In genomic region chr17:8597790-8598189, GRCm38 (mm10) we compare ENCODE assay signal across 8 mouse cellular contexts. TPM values are rescaled to one million over a fixed set of nuclear protein-coding genes. Genes with fewer than 3 reads are reported as not detected.
A peak's percentile ranks its signal among the peaks of the same experiment; 100 is the strongest.
DNase-seq lines count a peak whose midpoint lies in the region; ATAC-seq and TF ChIP-seq lines count a peak whose summit lies in the region.
"Had no signal": no experiment of that assay in that cellular context is flagged by ENCODE, and none has a peak within 500 bp of the region (broad histone marks: within the 10 kb centered on the region; RNA-seq: fewer than 3 reads in every experiment).

No protein-coding gene starts in this region.

- CTCF ChIA-PET in Patski (lab: Charles Lee), result interaction anchor here (0.9 kb wide), 1 partner anchor 70 kb away, joined by 4 read pairs; no protein-coding TSS in a partner anchor

- POLR2A ChIA-PET in Patski (lab: Charles Lee), result no interaction called here

- in situ Hi-C loops in Patski (cut with MboI; ENCODE audit: low pct_unique_long_range_greater_than_20kb), result no loop called here

- no peak overlapping the region for H3K4me2 ChIP-seq in forebrain, embryonic 13.5 days
- no peak overlapping the region for H3K4me2 ChIP-seq in hindbrain, embryonic 14.5 days (replicated peaks)

- no peak overlapping the region for H3K27ac ChIP-seq in forebrain, embryonic 13.5 days
- no peak overlapping the region for H3K27ac ChIP-seq in hindbrain, embryonic 14.5 days
- H3K27ac ChIP-seq: macrophage had no signal

- peaks cover 27% of the 10 kb centered on the region for H3K27me3 ChIP-seq in Patski
- no peaks in the 10 kb centered on the region for H3K27me3 ChIP-seq in forebrain, embryonic 13.5 days
- H3K27me3 ChIP-seq in hindbrain, embryonic 14.5 days (ENCODE audit: control insufficient read depth, insufficient read depth, low read length), result 0 out of 2 replicates have a peak, but pooled peaks cover 5% of the 10 kb centered on the region

- WGBS in forebrain, embryonic 13.5 days, result 11% methylated on average over 7 of the region's 7 CpGs
- 9% methylated on average over 7 of the region's 7 CpGs for WGBS in hindbrain, embryonic 14.5 days

- peak; percentile 89 for TF ChIP-seq CTCF in Patski (IDR thresholded peaks at IDR 0.05)

- H3K9me3 ChIP-seq in forebrain, embryonic 13.5 days (replicated peaks), result no peaks in the 10 kb centered on the region
- H3K9me3 ChIP-seq in hindbrain, embryonic 14.5 days (ENCODE audit: control insufficient read depth, low read length), result 0 out of 2 replicates have a peak, but pooled peaks cover 3% of the 10 kb centered on the region

- no peaks in the 10 kb centered on the region; the same call in 1 of the 2 replicates for H3K4me1 ChIP-seq in forebrain, embryonic 13.5 days
- H3K4me1 ChIP-seq in hindbrain, embryonic 14.5 days (replicated peaks; ENCODE audit: control insufficient read depth, insufficient read depth, low read length), result no peaks in the 10 kb centered on the region

- ATAC-seq in Patski, result no peak
- ATAC-seq in forebrain, embryonic 13.5 days, result peak; percentile 90
- ATAC-seq in hindbrain, embryonic 14.5 days (ENCODE audit: low FRiP score), result peak; percentile 65; the same call in 1 of the 2 replicates
- ATAC-seq in megakaryocyte-erythroid progenitor cell, adult 5-6 weeks (replicated peaks; ENCODE audit: low FRiP score, low TSS enrichment, poor library complexity, severe bottlenecking), result peak; percentile 82

- no peak for DNase-seq in Patski (ENCODE audit: low read depth, low spot score)
- peak; percentile 37 for DNase-seq in c-Kit-positive CD71-positive TER-119-positive erythroid progenitor cells, embryonic 14.5 days (ENCODE audit: low spot score)
- peak; percentile 83 for DNase-seq in hindbrain, embryonic 14.5 days (ENCODE audit: low spot score)
- peak; percentile 47 for DNase-seq in layer of hippocampus, adult 9-11 months
- peak; percentile 47 for DNase-seq in right cerebral cortex, postnatal 25 days

- H3K4me3 ChIP-seq in forebrain, embryonic 13.5 days, result no peak overlapping the region
- no peak overlapping the region for H3K4me3 ChIP-seq in hindbrain, embryonic 14.5 days (replicated peaks; ENCODE audit: low read length)

- H3K36me3 ChIP-seq in forebrain, embryonic 13.5 days (ENCODE audit: poor library complexity, severe bottlenecking), result no peaks in the 10 kb centered on the region
- no peaks in the 10 kb centered on the region for H3K36me3 ChIP-seq in hindbrain, embryonic 14.5 days (replicated peaks; ENCODE audit: control insufficient read depth, insufficient read depth)

- no peak overlapping the region for H3K9ac ChIP-seq in forebrain, embryonic 13.5 days
- H3K9ac ChIP-seq in hindbrain, embryonic 14.5 days, result no peak overlapping the region

RNA-seq across cellular contexts. Expression of gene Gm17087, which starts 31.0 kb away (rescaled TPM):
- polyA plus RNA-seq in Patski (2021), result 0.15 TPM
- polyA plus RNA-seq in forebrain, embryonic 13.5 days (2015; fragmentation: Nextera tagmentation; extraction: Ambion mirVana), result not detected in 2 replicates
- not detected in 2 replicates for polyA plus RNA-seq in hindbrain, embryonic 14.5 days (2014; fragmentation: Nextera tagmentation; extraction: Ambion mirVana)
- not detected in 2 replicates for total RNA-seq in megakaryocyte-erythroid progenitor cell, adult 5-6 weeks (2014; fragmentation: Nextera tagmentation)
- total RNA-seq in megakaryocyte-erythroid progenitor cell, adult 5-6 weeks (2017), result not detected in 2 replicates
- polyA plus RNA-seq: macrophage had no signal
